Mouse (Mus musculus) midbrain, embryonic 15.5 days (tissue): ENCODE measurements at regions not wholly inside any gene's neighbourhood (a gene's known extent, or its start where the extent isn't known, plus 50 kb on each side); places are given as distances from the start of the nearest gene placed in this dataset.
"Not testable (repeated sequence)": the region's sequence is repeated elsewhere in the genome, so short reads cannot be mapped to it uniquely, and the experiment has no call there.

Experiments
- ATAC-seq: fragments of 200-750 bp; cut with Nextera tagmentation; replicated peaks from 2 replicates; pipeline ENCODE4 v1.8.0; 2017; ENCODE audit warnings: moderate TSS enrichment
- H3K27ac ChIP-seq: fragments of 300-500 bp; sonication (generic); 2 replicates; pipeline ENCODE4 v1.5.1; 2015; ENCODE audit warnings: mild to moderate bottlenecking, inconsistent platforms
- H3K27me3 ChIP-seq: fragments of 300-500 bp; sonication (generic); replicated peaks from 2 replicates; pipeline ENCODE4 v1.6.1; 2015; ENCODE audit warnings: inconsistent platforms
- H3K36me3 ChIP-seq: fragments of 300-500 bp; sonication (generic); replicated peaks from 2 replicates; pipeline ENCODE4 v1.6.1; 2015; ENCODE audit warnings: inconsistent platforms
- H3K4me1 ChIP-seq: fragments of 300-500 bp; sonication (generic); 2 replicates; pipeline ENCODE4 v1.6.1; 2015; ENCODE audit warnings: inconsistent platforms
- H3K4me2 ChIP-seq: fragments of 300-500 bp; sonication (generic); 2 replicates; pipeline ENCODE4 v1.6.1; 2015; ENCODE audit warnings: inconsistent platforms, mild to moderate bottlenecking, moderate library complexity
- H3K4me3 ChIP-seq: fragments of 300-500 bp; sonication (generic); 2 replicates; pipeline ENCODE4 v1.5.1; 2015; ENCODE audit warnings: mild to moderate bottlenecking, inconsistent platforms
- H3K9ac ChIP-seq: fragments of 300-500 bp; sonication (generic); 2 replicates; pipeline ENCODE4 v1.6.1; 2015; ENCODE audit warnings: mild to moderate bottlenecking, inconsistent platforms
- H3K9me3 ChIP-seq: fragments of 300-500 bp; sonication (generic); 2 replicates; pipeline ENCODE4 v1.6.1; 2016; ENCODE audit warnings: inconsistent platforms
- WGBS: fragments of 180-500 bp; shearing (Covaris S2); methylation state at CpG from one replicate; pipeline ENCODE4 v1.1.7; 2015; ENCODE audit warnings: mixed read lengths; 5-methylcytosine and 5-hydroxymethylcytosine counted together

- H3K4me2 ChIP-seq, result no peak overlapping the region
- WGBS, result 12% methylated on average over 8 of the region's 8 CpGs
These were observed 221.0 kb downstream of the Grxcr1 start for GRCm38 (mm10) chr5:68252671-68253070.

DNA sequence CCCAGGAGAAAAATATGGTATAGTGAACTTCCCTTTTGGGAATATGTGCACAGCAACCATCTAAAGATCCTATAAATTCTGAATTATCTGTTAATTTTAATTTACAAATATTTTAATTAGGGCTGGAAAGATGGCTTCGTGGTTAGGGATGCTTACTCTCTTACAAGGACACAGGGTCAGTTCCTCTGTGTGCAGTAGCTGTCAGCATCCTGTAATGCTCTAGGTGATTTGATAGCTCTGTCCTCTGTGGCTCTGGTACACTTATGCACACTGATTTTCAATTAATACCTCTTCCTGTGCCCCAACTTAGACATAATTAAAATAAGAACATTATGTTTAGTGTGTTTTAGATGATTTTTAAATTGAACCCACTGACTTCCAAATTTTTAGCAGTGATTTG lies 221.8 kb downstream of the Grxcr1 start:
- Histone ChIP-seq H3K27ac (no peak overlapping the region), H3K27me3 (no peaks in the 10 kb centered on the region), H3K9me3 (no peaks in the 10 kb centered on the region), H3K4me1 (no peaks in the 10 kb centered on the region), H3K9ac (no peak overlapping the region), H3K4me2 (no peak overlapping the region), H3K36me3 (no peaks in the 10 kb centered on the region), H3K4me3 (no peak overlapping the region)
- 53% methylated on average over 1 of the region's 1 CpGs for WGBS
- no peak for ATAC-seq

More at GRCm38 (mm10) chr5:68252671-68253070, 221.0 kb downstream of the Grxcr1 start:
- Histone ChIP-seq H3K9me3 (no peaks in the 10 kb centered on the region), H3K4me3 (no peak overlapping the region), H3K9ac (no peak overlapping the region), H3K4me1 (no peaks in the 10 kb centered on the region), H3K27ac (no peak overlapping the region), H3K36me3 (no peaks in the 10 kb centered on the region), H3K27me3 (no peaks in the 10 kb centered on the region)
- ATAC-seq, result peak; percentile 87

DNA sequence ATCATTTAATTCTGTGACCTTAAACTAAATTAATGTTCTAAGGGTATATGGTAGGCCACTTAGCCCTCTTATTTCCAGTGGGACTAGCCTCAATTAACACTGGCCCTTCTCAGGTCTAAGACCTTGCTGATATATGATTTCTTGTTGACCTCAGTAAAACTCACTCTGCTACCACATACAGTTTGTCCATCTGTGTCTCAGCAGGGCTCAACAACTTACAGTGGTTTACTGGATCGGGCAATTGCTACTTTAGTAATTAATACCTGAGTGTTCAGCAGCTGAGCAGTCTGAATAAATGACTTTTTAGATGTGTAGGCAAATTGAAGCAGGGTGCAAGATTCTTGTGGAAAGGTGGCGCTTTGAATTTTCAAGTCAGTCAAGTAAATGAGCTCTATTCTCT lies 222.5 kb downstream of the Grxcr1 start:
- H3K36me3 ChIP-seq, result no peaks in the 10 kb centered on the region
- no peak overlapping the region for H3K9ac ChIP-seq
- no peak overlapping the region for H3K27ac ChIP-seq
- no peaks in the 10 kb centered on the region for H3K4me1 ChIP-seq
- no peaks in the 10 kb centered on the region for H3K27me3 ChIP-seq
- WGBS, result 75% methylated on average over 2 of the region's 2 CpGs
- H3K4me2 ChIP-seq, result no peak overlapping the region
- no peaks in the 10 kb centered on the region for H3K9me3 ChIP-seq
- H3K4me3 ChIP-seq, result no peak overlapping the region
- ATAC-seq, result no peak

DNA sequence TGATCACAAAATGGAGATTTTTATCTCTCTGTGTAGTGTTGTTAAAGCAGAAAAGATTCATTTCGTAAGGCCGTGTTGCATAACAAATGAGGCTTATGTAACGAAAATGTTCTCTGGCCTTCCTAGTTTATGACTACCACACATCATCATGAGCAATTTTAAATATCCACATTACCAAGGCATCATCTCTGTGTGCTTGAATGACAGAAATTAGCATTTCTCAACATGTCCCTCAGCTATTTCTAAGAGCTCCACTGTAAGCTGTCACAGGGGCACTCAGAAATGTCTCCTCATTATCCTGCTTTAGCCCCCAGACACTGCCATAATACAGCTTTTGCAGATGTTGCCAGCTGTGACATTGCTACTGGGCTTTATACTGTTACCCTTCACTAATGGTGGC lies 232.6 kb downstream of the Grxcr1 start:
- H3K9me3 ChIP-seq, result no peaks in the 10 kb centered on the region
- no peaks in the 10 kb centered on the region for H3K4me1 ChIP-seq
- WGBS, result 86% methylated on average over 3 of the region's 3 CpGs
- no peak overlapping the region for H3K4me3 ChIP-seq
- H3K36me3 ChIP-seq, result no peaks in the 10 kb centered on the region
- no peak for ATAC-seq
- H3K27ac ChIP-seq, result no peak overlapping the region
- H3K9ac ChIP-seq, result no peak overlapping the region
- no peak overlapping the region for H3K4me2 ChIP-seq
- H3K27me3 ChIP-seq, result no peaks in the 10 kb centered on the region

DNA sequence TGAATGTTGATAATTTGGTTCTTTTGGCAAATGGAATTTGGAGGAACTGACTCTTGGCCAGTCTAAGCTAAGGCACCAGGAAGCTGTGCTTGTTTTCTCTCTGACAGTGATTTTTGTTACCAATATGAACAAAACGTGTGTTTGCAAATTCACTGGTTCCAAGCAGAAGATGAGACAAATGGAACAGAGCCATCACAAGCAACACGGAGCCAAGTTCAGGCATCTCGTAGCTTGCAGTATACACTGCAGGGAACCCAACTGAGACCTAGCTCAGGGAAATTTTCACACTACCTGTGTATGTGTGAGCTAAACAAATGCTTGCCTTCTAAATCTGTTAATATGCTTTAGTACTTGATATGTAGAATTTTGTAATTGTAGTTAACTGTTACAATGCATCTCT lies 242.6 kb downstream of the Grxcr1 start:
- Histone ChIP-seq H3K4me1 (no peaks in the 10 kb centered on the region), H3K4me3 (no peak overlapping the region), H3K9ac (no peak overlapping the region), H3K27me3 (no peaks in the 10 kb centered on the region), H3K36me3 (no peaks in the 10 kb centered on the region), H3K27ac (no peak overlapping the region), H3K4me2 (no peak overlapping the region), H3K9me3 (no peaks in the 10 kb centered on the region)
- ATAC-seq, result no peak
- WGBS, result 83% methylated on average over 3 of the region's 3 CpGs

GRCm38 (mm10) chr5:68275558-68276263 lies 244.1 kb downstream of the Grxcr1 start:
- Histone ChIP-seq H3K4me3 (no peak overlapping the region), H3K9ac (no peak overlapping the region), H3K4me2 (no peak overlapping the region), H3K27me3 (no peaks in the 10 kb centered on the region), H3K27ac (no peak overlapping the region), H3K36me3 (no peaks in the 10 kb centered on the region), H3K9me3 (no peaks in the 10 kb centered on the region), H3K4me1 (no peaks in the 10 kb centered on the region)
- no peak for ATAC-seq
- 80% methylated on average over 5 of the region's 5 CpGs for WGBS

GRCm38 (mm10) chr5:68295774-68296173 lies 264.1 kb downstream of the Grxcr1 start:
- not testable (repeated sequence) for H3K9ac ChIP-seq, H3K27me3 ChIP-seq, H3K27ac ChIP-seq, H3K36me3 ChIP-seq, H3K4me2 ChIP-seq, H3K4me1 ChIP-seq, H3K9me3 ChIP-seq, H3K4me3 ChIP-seq, ATAC-seq
- 81% methylated on average over 2 of the region's 2 CpGs for WGBS

DNA sequence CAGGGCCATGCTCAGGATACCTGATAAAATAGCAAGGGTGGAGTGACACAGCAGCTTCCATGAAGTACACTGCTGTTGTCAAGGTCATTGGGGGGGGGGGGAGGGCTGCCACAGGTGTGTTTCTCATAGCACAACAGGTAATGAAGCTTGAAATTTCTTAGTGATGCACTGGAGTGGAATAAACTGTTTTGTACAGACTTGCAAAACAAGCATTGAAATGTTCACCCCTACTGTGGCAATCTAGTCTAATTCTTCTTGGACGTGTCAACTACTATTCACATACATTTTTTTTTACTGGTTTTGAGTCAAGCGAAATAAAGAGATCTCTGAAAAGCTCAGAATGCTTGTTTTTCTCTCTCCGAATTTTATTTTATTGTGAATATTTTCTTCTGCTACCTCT lies 281.6 kb downstream of the Grxcr1 start:
- Histone ChIP-seq H3K27me3 (no peaks in the 10 kb centered on the region), H3K9me3 (no peaks in the 10 kb centered on the region), H3K4me2 (no peak overlapping the region), H3K4me1 (no peaks in the 10 kb centered on the region), H3K9ac (no peak overlapping the region), H3K4me3 (no peak overlapping the region), H3K27ac (no peak overlapping the region), H3K36me3 (no peaks in the 10 kb centered on the region)
- ATAC-seq, result no peak
- WGBS, result 67% methylated on average over 3 of the region's 3 CpGs

GRCm38 (mm10) chr5:68318979-68319378 lies 287.3 kb downstream of the Grxcr1 start:
- H3K27me3 ChIP-seq, result no peaks in the 10 kb centered on the region
- H3K27ac ChIP-seq, result no peak overlapping the region
- H3K4me3 ChIP-seq, result no peak overlapping the region
- no peak overlapping the region for H3K4me2 ChIP-seq
- H3K4me1 ChIP-seq, result no peaks in the 10 kb centered on the region
- H3K36me3 ChIP-seq, result no peaks in the 10 kb centered on the region
- no peak overlapping the region for H3K9ac ChIP-seq
- H3K9me3 ChIP-seq, result no peaks in the 10 kb centered on the region
- ATAC-seq, result no peak

DNA sequence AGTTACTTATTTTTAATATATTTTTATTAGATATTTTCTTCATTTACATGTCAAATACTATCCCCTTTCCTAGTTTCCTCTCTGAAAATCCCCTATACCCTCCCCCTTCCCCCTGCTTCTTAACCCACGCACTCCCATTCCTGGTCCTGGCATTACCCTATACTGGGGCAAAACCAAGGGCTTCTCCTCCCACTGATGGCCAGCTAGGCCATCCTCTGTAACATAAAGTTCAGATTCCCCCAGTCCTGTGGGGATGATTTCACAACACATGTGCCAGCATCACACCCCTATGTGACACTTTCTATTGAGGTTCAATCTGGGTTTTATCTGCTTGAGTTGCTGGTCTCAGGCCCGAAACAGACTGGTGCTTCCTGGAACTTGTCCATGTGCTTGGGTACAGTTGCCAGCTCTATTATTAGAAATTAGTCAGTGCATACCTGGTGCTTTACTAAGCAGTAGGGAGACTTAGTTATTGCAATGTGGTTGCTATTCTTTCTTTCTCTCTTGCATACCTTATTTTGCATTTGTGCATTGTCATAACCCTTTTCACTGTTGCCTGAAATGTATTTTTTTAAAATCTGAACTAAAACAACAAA lies 295.5 kb downstream of the Grxcr1 start:
- Histone ChIP-seq H3K27ac (no peak overlapping the region), H3K36me3 (no peaks in the 10 kb centered on the region), H3K4me3 (no peak overlapping the region), H3K9me3 (no peaks in the 10 kb centered on the region), H3K9ac (no peak overlapping the region), H3K27me3 (no peaks in the 10 kb centered on the region), H3K4me1 (no peaks in the 10 kb centered on the region), H3K4me2 (no peak overlapping the region)
- no peak for ATAC-seq
- 85% methylated on average over 2 of the region's 2 CpGs for WGBS

DNA sequence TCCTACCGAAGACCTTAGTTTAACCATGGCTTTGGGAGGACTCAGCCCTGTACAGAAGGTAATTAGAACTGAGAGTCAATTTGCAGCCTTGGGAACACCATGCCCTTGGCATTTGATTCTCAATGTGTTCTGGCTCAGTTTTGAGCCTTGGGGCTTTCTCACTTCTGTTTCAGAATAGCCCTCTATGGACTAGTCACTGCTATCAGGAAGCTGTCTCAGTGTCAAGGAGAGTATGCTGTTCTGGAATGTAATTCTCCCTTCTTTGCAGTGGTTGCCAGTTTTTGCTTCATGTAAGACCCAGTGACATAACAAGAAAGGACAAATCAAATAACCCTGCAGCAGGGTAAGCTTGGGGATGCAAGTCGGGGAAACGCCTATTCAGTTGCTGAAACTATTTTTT lies 297.7 kb downstream of the Grxcr1 start:
- 73% methylated on average over 3 of the region's 3 CpGs for WGBS
- ATAC-seq, result 0 out of 2 replicates have a peak, but pooled peaks have one; percentile 54

GRCm38 (mm10) chr5:68329828-68330227 lies 298.2 kb downstream of the Grxcr1 start:
- H3K9ac ChIP-seq, result no peak overlapping the region
- no peak overlapping the region for H3K4me2 ChIP-seq
- no peaks in the 10 kb centered on the region for H3K4me1 ChIP-seq
- no peak overlapping the region for H3K27ac ChIP-seq
- ATAC-seq, result no peak
- H3K4me3 ChIP-seq, result no peak overlapping the region
- 70% methylated on average over 2 of the region's 2 CpGs for WGBS
- H3K9me3 ChIP-seq, result no peaks in the 10 kb centered on the region
- H3K27me3 ChIP-seq, result no peaks in the 10 kb centered on the region
- H3K36me3 ChIP-seq, result no peaks in the 10 kb centered on the region

More for the DNA sequence above, 297.7 kb downstream of the Grxcr1 start:
- Histone ChIP-seq H3K4me1 (no peaks in the 10 kb centered on the region), H3K36me3 (no peaks in the 10 kb centered on the region), H3K9me3 (no peaks in the 10 kb centered on the region), H3K27me3 (no peaks in the 10 kb centered on the region), H3K9ac (no peak overlapping the region), H3K27ac (no peak overlapping the region), H3K4me2 (no peak overlapping the region), H3K4me3 (no peak overlapping the region)

DNA sequence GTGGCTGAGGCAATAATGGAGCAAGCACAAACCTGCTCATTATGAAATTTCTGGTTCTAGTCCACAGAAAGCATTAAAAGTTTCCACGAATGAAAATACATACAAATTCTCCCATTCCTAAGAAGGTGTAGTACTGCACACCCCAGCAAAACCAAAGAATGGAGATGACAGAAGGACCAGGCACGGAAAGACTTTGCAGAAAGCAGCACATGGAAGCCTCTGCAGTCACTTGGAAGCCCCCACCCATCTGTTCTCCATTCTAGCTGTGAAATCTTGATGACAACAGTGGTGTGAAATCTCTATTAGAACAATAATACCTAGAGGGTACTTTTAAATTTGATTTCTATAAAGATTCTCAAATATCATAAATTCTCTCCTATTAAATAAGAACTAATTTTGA lies 319.3 kb downstream of the Grxcr1 start:
- WGBS, result 65% methylated on average over 2 of the region's 2 CpGs
- no peak for ATAC-seq
- Histone ChIP-seq H3K36me3 (no peaks in the 10 kb centered on the region), H3K4me3 (no peak overlapping the region), H3K9ac (no peak overlapping the region), H3K27me3 (no peaks in the 10 kb centered on the region), H3K4me2 (no peak overlapping the region), H3K27ac (no peak overlapping the region), H3K9me3 (no peaks in the 10 kb centered on the region), H3K4me1 (no peaks in the 10 kb centered on the region)
